Mouse (Mus musculus) cerebellum, postnatal 25 days (tissue): Measurements from ENCODE around the gene Plxnc1.

Experiments used
- DNase-seq, 2 experiments: peaks; one replicate each; pipeline ENCODE4 v3.0.0; 2021; ENCODE audit warnings: mixed read lengths in 2 of 2

Plxnc1 gene

GRCm38 (mm10) chr10:94947386-94947785, 2.8 kb upstream of the Plxnc1 start:
- no peak for DNase-seq

GRCm38 (mm10) chr10:94945206-94945711, 624 bp upstream of the Plxnc1 start:
- DNase-seq: peak; percentile 63 to 70

GRCm38 (mm10) chr10:94943846-94944690, 567 bp downstream of the Plxnc1 start:
- DNase-seq: peak; percentile 66 to 73

GRCm38 (mm10) chr10:94943401-94943845, 1.2 kb downstream of the Plxnc1 start:
- DNase-seq: peak; percentile 23 to 53

GRCm38 (mm10) chr10:94942449-94943041, 2.1 kb downstream of the Plxnc1 start:
- DNase-seq: peak; percentile 35 to 60

- no peak for DNase-seq
Observed at GRCm38 (mm10) chr10:94941551-94941950, 3.1 kb downstream of the Plxnc1 start.

GRCm38 (mm10) chr10:94940786-94941185, 3.8 kb downstream of the Plxnc1 start:
- peak in 1 of 2 experiments; percentile 28 for DNase-seq

- DNase-seq: no peak
Observed at GRCm38 (mm10) chr10:94940061-94940460, 4.6 kb downstream of the Plxnc1 start.

- no peak for DNase-seq
Observed at GRCm38 (mm10) chr10:94938899-94939298, 5.7 kb downstream of the Plxnc1 start.

GRCm38 (mm10) chr10:94938320-94938719, 6.3 kb downstream of the Plxnc1 start:
- no peak for DNase-seq

GRCm38 (mm10) chr10:94935270-94935669, 9.4 kb downstream of the Plxnc1 start:
- DNase-seq: no peak

- DNase-seq: peak; percentile 71 to 80
Observed at GRCm38 (mm10) chr10:94934151-94934614, 10.5 kb downstream of the Plxnc1 start.

- no peak for DNase-seq
Observed at GRCm38 (mm10) chr10:94931961-94932832, 12.4 kb downstream of the Plxnc1 start.

- DNase-seq: no peak
Observed at GRCm38 (mm10) chr10:94928164-94928563, 16.5 kb downstream of the Plxnc1 start.

GRCm38 (mm10) chr10:94926297-94926696, 18.3 kb downstream of the Plxnc1 start:
- no peak for DNase-seq

GRCm38 (mm10) chr10:94924878-94925277, 19.8 kb downstream of the Plxnc1 start:
- no peak for DNase-seq

GRCm38 (mm10) chr10:94924450-94924849, 20.2 kb downstream of the Plxnc1 start:
- DNase-seq: no peak

- no peak for DNase-seq
Observed at GRCm38 (mm10) chr10:94923337-94923762, 21.3 kb downstream of the Plxnc1 start.

GRCm38 (mm10) chr10:94922848-94923247, 21.8 kb downstream of the Plxnc1 start:
- no peak for DNase-seq

GRCm38 (mm10) chr10:94921751-94922150, 22.9 kb downstream of the Plxnc1 start:
- no peak for DNase-seq

- no peak for DNase-seq
Observed at GRCm38 (mm10) chr10:94920526-94920925, 24.1 kb downstream of the Plxnc1 start.

GRCm38 (mm10) chr10:94919960-94920359, 24.7 kb downstream of the Plxnc1 start:
- DNase-seq: no peak

GRCm38 (mm10) chr10:94919552-94919951, 25.1 kb downstream of the Plxnc1 start:
- DNase-seq: peak; percentile 67 to 80
